Mouse (Mus musculus): ENCODE results near the gene Gm9125. TPM values are rescaled to one million over a fixed set of nuclear protein-coding genes. Genes with fewer than 3 reads are reported as not detected.
"Not testable (repeated sequence)": the region's sequence is repeated elsewhere in the genome, so short reads cannot be mapped to it uniquely, and the experiment has no call there.

The Gm9125 gene
- total RNA-seq (2018; cell fraction: chromatin; rRNA removed), result not detected
- not detected for total RNA-seq (2018; cell fraction: cytosol; rRNA removed)
- total RNA-seq (2018; cell fraction: nucleus; rRNA removed), result not detected
- not detected in 3 replicates for polyA plus RNA-seq (2018)

DNA sequence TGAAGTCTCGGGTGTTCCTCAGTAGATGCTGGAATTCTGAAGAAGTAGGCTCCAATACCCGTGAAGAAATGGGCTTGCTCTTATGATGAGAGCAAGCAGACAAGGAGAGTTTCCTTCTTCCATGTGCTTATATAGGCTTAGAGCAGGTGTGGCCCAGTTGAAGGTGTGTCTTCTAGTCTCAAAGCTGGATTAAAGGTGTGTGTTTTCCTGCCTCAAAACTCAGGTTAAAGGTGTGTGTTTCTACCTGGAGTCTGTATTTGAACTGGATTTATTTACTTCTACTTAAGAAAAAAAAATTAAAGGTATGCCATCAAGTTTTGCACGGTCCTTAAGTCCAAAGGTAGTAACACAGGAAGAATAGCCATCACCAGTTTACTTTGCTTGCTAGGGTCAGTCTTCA is at the start of gene Gm9125:
Gene Gm9125, minus strand, starts transcription at position 101 of the 400 bp plus-strand sequence.
- H3K4me3 ChIP-seq (ENCODE audit: inconsistent target); H3K27ac ChIP-seq; H3K79me2 ChIP-seq (ENCODE audit: inconsistent target); H3K36me3 ChIP-seq (ENCODE audit: inconsistent target): not testable (repeated sequence)
- 82% methylated on average over 1 of the region's 3 CpGs for WGBS (ENCODE audit: missing documents)

DNA sequence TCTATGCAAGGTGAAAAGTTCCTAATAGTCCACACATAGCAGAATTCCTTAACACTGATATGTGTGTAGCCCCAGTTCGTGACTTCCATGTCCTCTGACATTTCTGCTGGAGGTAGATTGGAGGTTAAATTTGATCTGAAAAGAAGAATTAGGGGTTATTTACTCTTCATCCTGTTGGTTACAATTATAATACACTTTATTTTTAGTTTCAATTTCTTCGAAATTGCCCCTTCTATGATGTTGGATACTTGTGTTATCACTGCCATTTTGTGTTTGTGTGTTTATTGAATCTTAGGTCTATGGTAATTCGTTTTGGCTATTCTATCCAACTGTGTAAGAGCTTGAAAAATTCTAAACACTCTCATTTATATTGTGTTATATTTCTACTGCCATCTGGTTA is 17.9 kb upstream of the Gm9125 start, which contains the start of gene Gm10697:
Gene Gm10697, minus strand, starts transcription at position 101 of the 400 bp plus-strand sequence.
- H3K36me3 ChIP-seq (ENCODE audit: inconsistent target), result not testable (repeated sequence)

DNA sequence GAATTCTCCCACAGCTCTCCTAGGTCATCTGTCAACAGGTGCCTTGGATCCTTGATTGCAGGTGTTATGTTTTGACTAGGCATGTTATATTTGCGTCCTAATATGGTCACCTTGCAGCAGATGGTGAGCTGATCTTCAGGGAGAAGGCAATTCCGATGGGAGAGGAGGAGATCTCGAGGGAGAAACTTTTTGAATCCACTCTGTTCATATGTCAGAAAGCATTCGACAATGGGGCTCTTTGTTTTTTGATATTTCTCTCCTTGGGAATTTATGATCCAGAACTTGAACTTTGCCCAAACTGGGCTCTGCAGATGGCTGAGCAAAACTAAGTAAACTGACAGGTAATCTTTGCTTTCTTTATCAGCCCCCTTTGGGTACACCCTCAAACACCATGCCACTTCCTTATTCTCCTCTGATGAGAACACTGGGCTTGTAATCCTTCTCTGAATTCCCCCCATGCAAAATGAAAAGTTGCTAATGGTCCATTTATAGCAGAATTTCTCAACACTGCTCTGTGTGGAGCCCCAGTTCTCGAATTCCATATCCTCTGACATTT is 5.0 kb downstream of the Gm9125 start:
- no CpG with 5 or more reads among the region's 5 CpGs for WGBS (ENCODE audit: missing documents)
- not testable (repeated sequence) for H3K79me2 ChIP-seq (ENCODE audit: inconsistent target); H3K27ac ChIP-seq; H3K36me3 ChIP-seq (ENCODE audit: inconsistent target); H3K4me3 ChIP-seq (ENCODE audit: inconsistent target)

More for the DNA sequence above, 17.9 kb upstream of the Gm9125 start, which contains the start of gene Gm10697:
- not testable (repeated sequence) for H3K4me3 ChIP-seq (ENCODE audit: inconsistent target); H3K27ac ChIP-seq; H3K79me2 ChIP-seq (ENCODE audit: inconsistent target)
- no CpG with 5 or more reads among the region's 3 CpGs for WGBS (ENCODE audit: missing documents)

DNA sequence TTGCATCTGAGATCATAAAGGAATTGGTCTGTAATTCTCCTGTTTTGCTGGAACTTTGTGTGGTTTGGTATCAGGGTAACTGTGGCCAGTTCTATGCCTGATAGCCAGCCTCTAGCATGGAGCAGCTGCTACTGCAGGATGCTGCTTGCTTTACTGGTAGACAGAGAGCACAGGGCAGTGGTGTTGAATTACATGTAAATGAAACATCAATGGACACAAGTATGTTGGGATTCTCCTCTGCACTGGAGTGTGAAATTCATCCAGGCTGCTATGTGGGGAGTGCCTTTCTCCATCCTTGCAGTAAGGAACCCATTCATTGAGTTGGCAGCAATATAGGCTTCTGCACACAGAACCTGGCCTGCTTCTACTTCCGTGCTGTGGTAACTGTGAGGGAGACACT is 16.4 kb downstream of the Gm9125 start:
- not testable (repeated sequence) for H3K79me2 ChIP-seq (ENCODE audit: inconsistent target); H3K36me3 ChIP-seq (ENCODE audit: inconsistent target); H3K4me3 ChIP-seq (ENCODE audit: inconsistent target); H3K27ac ChIP-seq
- 86% methylated on average over 1 of the region's 1 CpGs for WGBS (ENCODE audit: missing documents)

DNA sequence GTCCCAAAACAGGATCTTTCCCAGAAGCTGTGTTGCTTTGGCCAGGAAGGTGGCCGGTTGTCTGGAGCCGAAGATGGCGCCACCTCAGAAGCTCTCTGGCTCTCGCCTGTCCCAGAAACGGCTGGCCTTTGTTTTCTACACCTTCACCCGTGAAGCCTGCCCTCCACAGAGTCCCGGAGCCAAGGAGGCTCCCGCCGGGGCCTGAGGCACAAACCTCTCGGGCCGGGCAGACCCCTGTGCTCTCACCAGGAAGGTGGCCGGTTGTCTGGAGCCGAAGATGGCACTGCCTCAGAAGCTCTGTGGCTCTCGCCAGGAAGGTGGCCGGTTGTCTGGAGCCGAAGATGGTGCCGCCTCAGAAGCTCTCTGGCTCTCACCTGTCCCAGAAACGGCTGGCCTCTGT is 20.3 kb downstream of the Gm9125 start:
- H3K27ac ChIP-seq; H3K4me3 ChIP-seq (ENCODE audit: inconsistent target): not testable (repeated sequence)
- WGBS (ENCODE audit: missing documents), result 73% methylated on average over 2 of the region's 18 CpGs

More for the DNA sequence above, 20.3 kb downstream of the Gm9125 start:
- not testable (repeated sequence) for H3K79me2 ChIP-seq (ENCODE audit: inconsistent target); H3K36me3 ChIP-seq (ENCODE audit: inconsistent target)

Other genes starting within 250 kb of the Gm9125 start
- gene Tdpoz3, start 228.9 kb downstream of the Gm9125 start, polyA plus RNA-seq (2018), result not detected in 3 replicates
- not detected in 3 replicates for gene Gm9117, start 111.3 kb downstream of the Gm9125 start, polyA plus RNA-seq (2018)
- gene Tdpoz5, start 93.6 kb downstream of the Gm9125 start, polyA plus RNA-seq (2018), result not detected in 3 replicates
- gene Gm10697, start 17.8 kb upstream of the Gm9125 start, polyA plus RNA-seq (2018), result not detected in 3 replicates
- gene Gm10696, start 123.3 kb upstream of the Gm9125 start, polyA plus RNA-seq (2018), result not detected in 3 replicates
- not detected in 3 replicates for gene Gm5286, start 141.8 kb upstream of the Gm9125 start, polyA plus RNA-seq (2018)
- gene Gm4778, start 209.2 kb upstream of the Gm9125 start, polyA plus RNA-seq (2018), result not detected in 3 replicates

All from macrophage (primary cell).